Mouse (Mus musculus): ENCODE results near the gene Dspp.
A peak's percentile ranks its signal among the peaks of the same experiment; 100 is the strongest.

The Dspp gene

GRCm38 (mm10) chr5:104170412-104170811 is at the start of gene Dspp:
Dspp (plus strand) TSS chr5:104170712.
- DNase-seq = no peak

DNA sequence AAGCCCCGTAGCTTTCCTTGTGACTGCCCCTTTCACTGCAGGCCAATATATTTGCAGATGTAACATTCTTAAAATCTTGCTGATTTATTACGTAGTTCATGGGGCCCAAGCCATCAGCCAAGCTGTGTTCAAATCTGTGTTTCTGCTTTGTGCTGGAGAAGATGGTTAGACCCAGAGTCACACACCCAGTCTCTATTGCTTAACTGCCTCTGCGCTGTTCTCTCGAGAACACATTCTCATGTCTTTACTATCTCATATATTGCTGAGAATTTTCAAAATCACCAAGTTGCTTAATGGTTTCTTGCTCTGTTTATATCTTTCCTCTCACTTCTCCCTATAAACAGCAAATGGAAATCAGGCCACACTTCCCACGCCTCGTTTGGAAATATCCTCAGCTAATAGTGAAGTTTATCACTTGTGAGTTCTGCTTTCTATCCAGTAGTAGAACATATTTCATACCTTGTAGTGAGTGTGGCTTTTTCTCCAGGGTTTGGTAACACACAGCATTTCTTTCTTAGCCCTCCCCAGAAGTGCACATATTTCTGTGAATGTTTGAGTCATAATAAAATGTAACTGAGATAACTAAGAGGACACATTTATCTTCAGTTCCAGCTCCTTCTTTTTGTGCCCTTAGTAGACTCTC is 46.4 kb upstream of the Dspp start:
- no peak for DNase-seq

- DNase-seq = no peak
These were observed 43.8 kb upstream of the Dspp start for GRCm38 (mm10) chr5:104126561-104127320.

DNA sequence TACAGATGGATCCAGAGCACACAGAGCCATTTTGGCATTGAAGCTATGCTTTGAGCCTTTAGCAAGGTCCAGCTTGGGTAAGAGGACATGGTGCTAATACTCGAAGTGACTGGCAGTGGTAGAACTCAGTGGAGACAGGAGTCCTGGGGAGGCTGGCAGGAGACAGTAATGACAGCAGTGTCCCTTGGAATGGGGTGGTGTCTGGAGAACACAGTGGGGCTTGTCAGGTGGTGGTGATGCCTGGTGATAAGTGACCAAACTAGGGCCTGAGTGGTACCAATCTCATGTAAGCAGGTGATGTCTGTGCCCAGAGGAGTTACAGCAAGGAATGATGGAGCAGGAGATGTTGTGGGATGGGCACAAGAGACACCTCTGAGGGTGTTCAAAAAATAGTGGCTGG is 43.2 kb upstream of the Dspp start:
- DNase-seq = no peak

DNA sequence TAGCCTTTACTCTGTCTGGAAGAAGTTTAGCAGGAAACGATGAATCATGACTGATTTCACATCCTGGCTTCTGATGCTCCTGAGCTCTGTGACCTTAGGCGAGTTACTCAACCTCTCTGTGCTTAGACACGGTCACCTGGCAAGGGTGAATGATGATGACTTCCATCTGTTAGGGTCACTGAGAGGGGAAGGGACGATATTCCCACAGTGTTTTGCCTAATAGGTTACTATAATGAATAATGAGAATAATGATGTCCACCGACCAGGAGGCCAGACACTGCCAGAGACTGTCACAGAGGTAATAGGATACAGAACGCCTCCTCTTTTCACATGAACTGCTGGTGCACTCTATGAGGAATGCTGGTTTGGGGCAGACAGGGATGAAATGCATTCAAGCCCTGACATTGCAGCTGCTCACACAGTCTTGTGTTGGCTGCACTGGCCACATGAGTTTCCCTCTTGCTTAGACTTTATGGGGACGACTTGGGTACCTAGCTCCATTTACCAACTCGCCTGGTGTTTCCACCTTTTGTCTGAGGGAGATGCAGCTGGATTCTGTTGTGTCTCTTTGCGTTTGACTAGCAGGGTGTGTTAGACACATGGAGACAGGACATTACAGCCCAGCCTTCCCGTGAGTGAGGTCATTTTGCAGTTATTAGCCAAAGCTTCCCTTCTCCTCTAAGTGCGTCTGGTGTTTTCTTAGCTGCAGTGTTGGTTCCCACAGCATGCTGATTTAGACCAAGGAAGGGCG is 42.1 kb upstream of the Dspp start:
- no peak for DNase-seq

- DNase-seq = no peak
These were observed 39.6 kb upstream of the Dspp start for GRCm38 (mm10) chr5:104130891-104131290.

GRCm38 (mm10) chr5:104131544-104131943 is 39.0 kb upstream of the Dspp start:
- DNase-seq = peak; percentile 52

DNA sequence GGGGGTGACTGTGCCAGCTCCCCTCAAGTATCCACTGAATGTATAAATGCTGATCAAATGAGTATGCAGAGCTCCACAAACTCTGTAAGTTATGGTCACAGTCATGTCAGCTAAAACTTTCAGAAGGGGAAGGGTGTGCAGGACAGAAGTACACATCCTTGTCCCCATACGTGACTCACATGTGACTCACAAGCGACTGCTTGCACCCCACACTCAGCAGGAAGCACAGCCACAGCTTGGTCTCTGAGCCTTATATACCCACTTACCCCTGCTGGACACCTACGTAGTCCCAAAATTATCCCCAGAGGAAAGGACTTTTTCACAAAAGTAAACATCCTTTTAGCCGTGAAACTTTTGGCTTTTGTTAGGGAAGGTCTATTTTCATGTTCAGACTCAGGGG is 36.8 kb upstream of the Dspp start:
- no peak for DNase-seq

DNA sequence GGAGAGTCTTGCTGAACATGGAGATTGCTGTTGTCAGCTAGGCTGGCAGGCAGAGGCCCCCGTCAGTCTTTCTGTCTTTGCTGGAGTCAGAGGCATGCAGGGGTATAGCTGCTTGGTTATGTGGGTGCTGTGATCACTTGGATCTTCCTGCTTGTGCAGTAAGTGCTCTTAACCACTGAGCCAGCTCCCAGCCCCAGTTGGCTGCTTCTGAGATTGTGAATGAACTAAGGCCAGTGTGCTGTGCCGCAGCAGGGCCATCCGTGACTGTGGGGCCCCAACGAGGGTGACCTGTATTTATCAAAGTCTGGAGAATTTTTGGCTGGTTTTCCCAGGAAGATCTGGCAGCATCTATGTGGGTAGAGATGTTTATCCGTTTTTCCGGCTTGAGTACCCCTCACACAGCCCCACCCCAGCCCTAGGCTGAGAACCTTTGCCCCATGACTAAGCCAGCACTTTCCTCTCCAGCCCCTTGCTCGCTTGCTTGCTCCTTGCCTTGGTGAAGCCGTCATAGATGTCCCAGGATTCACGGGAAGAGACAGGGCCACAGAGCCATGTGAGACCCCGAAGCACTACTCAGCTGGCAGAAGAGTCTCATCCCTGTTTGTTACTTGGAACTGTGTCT is 32.5 kb upstream of the Dspp start:
- DNase-seq = no peak

- no peak for DNase-seq
These were observed 29.4 kb upstream of the Dspp start for GRCm38 (mm10) chr5:104141067-104141466.

DNA sequence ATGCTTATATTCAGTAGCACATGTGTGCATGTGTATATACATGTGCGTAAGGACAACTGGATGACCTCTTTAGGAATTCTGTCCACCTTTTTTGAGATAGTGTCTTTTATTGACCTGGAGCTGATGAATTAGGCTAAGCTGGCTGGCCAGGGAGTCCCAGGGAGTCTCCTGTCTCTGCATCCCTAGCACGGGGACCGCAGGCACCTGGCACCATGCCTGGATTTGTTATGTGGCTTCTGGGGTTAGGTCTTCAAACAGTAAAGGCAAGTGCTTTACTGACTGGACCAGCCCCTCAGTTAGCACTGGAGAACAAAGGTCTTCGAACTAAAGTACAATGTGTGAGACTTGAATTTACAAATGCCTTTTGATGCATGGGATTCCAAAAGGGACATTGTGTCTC is 26.5 kb upstream of the Dspp start:
- DNase-seq = no peak

DNA sequence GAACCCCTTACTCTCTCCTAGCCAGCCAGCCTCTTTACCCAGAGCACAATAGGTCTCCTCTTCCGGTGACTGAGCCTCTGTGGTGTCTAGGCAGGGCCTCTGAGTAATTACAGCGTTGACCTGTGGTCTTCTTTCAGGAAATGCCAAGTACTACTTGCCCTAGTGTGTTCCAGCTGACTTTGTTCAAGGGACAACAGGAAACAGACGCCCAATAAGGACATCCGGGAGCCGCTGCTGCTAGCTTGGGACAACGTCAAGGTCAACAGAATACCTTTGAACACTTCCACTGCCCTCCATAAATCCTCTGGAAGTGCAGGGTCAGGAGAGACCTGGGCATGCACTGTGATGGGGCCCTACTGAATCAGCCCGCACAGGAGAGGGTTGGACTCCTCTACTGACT is 21.2 kb upstream of the Dspp start:
- peak; percentile 13 for DNase-seq

DNA sequence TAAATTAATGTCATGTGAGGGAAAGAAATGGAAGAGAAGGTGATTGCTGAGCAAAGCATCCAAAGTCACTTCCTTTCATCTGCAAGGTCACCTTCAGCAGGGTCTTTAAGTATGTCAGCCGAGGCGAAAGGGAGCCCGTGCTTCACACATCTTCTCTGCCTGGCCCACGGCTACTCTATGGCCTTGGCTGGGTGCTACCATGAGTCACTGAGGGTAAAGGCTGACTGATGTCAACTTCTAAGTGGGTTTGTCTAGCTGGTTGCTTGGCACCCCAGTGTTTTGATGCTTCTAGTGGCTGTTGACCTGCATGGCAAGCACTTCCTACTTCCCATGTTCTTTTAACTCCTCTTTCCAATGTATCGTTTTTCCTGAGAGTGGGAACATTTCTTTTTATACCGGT is 20.3 kb upstream of the Dspp start:
- no peak for DNase-seq

- no peak for DNase-seq
These were observed 12.8 kb upstream of the Dspp start for GRCm38 (mm10) chr5:104157701-104158100.

DNA sequence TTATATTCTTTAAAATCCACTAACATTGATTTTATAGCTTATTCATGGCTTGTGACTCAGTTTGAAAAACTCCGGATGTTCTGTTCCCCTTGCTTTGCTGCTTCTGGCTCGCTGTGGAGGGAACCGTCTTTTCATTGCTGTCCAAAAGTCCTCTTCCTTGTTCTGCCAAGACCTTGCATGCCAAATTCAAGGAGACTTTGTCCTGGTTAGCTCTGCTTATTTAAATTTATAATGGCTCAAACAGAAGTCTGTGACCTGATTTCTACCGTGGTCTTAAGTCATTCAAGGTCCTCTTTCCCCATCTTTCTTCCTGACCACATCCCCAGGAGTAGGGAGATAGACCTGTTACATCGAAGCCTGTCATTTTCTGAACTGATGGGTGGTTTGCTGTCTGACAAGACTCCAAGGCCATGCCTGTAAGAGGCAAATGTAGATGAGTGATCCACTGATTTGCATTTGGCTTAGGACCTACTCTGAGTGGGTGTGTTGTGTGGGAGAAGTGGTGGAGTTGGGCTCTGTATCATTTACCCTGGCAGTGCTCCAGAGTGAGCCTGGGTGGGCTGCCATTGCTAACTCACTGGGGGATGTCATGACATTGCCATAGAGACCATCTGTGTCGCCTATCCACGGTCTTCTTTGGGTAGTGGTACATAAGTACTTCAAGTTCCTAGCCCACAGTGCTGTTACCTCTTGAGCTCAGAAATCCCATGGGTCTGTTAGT is 12.0 kb upstream of the Dspp start:
- no peak for DNase-seq

- no peak for DNase-seq
These were observed 9.9 kb upstream of the Dspp start for GRCm38 (mm10) chr5:104160581-104160980.

DNA sequence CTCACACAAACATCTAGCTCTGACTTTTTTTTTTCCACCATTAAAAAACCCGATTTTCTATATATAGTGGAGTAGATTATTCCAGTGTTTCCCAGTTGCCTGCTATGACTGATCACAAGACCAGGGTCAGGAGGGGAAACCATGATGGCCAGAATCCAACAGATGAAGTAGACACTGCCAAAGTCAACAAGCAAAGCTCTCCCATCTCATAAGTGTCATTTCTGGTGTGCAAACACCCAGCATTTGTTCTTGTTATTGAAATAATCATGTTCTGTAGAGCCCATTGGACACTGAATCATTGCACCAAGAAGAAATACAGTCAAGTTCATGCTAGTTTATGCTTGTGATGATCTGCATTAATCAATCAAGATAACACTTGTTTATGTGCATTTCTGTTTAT is 9.1 kb upstream of the Dspp start:
- peak; percentile 47 for DNase-seq

DNA sequence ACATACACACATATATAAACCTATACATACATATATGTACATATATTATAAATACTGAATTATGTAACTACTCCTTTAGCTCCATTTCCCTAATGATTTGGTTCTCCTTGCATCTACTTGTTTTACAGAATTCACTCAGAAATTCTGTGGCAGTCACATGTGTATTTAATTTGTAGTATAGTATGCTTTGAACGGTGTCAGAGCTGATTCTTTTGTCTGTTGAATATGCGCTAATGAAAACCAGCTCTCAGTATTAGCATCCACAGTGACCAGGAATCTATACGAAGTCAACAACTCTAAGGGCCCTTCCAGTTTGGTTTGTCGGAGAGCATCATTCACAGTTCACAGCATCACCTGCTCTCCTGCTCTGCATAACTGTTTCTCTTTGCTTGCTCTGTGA is 7.0 kb upstream of the Dspp start:
- no peak for DNase-seq

DNA sequence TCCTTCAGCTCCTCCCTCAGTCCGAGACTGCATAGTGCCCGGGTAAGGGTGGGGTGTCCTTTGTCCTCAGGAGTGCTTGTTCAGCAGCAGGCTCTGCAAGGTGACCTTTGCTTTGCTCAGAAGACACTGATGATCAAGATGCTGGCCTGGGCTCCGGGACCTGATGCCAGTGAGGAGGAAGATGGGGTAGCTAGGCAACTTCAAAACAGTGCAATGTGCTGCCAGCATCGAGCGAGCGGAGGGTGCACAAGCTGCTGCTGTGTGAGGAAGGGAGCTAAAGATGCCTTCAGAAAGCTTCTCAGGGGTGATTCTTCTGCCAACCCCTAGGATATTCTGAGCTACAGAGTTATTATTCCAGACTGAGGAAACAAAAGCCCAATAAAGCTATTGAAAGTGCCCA is 2.6 kb downstream of the Dspp start:
- no peak for DNase-seq

DNA sequence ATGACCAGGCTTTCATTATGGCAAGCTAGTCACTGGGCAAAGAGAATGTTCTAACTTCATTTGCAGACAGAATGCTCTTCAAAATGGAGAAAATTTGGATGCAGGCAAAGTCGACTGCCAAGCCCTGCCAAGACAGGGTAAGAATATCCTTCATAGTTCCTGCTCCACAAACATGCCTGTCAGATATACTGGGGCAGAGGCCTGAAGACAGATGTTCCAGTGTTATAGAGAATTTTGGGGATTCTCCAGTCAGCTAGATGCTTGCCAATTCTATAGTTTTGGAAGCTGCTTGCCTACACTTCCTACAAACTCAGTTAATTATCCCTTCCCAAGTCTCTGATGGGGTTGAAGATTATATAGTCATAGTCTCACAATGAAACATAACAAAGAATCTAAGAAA is 13.2 kb downstream of the Dspp start:
- no peak for DNase-seq

GRCm38 (mm10) chr5:104187281-104187680 is 16.8 kb downstream of the Dspp start:
- DNase-seq = no peak

GRCm38 (mm10) chr5:104195086-104195485 is 24.6 kb downstream of the Dspp start:
- no peak for DNase-seq

Measured in lung, postnatal 14 days (tissue).